Mouse (Mus musculus): ENCODE data around the gene Dmd. TPM values are rescaled to one million over a fixed set of nuclear protein-coding genes. Genes with fewer than 3 reads are reported as not detected.

The Dmd gene
- polyA plus RNA-seq, 1 experiment from 2014 or later: 12.3 TPM

GRCm38 (mm10) chrX:84444638-84445037, 1496.0 kb downstream of the Dmd start:
- Histone ChIP-seq H3K36me3 (ENCODE audit: control insufficient read depth, insufficient read depth, low read length) (no peaks in the 10 kb centered on the region), H3K27me3 (ENCODE audit: control insufficient read depth, insufficient read depth, low read length) (no peaks in the 10 kb centered on the region), H3K27ac (ENCODE audit: low read depth, low read length) (no peak overlapping the region), H3K4me3 (ENCODE audit: low read depth, low read length) (no peak overlapping the region), H3K4me1 (ENCODE audit: control insufficient read depth, insufficient read depth, low read length) (no peaks in the 10 kb centered on the region), H3K9ac (ENCODE audit: low read length) (no peak overlapping the region), H3K9me3 (ENCODE audit: control insufficient read depth, low read length) (no peaks in the 10 kb centered on the region), H3K4me2 (no peak overlapping the region)
- DNase-seq (ENCODE audit: low spot score, missing footprints): no peak
- ATAC-seq (ENCODE audit: low FRiP score): peak; percentile 84

DNA sequence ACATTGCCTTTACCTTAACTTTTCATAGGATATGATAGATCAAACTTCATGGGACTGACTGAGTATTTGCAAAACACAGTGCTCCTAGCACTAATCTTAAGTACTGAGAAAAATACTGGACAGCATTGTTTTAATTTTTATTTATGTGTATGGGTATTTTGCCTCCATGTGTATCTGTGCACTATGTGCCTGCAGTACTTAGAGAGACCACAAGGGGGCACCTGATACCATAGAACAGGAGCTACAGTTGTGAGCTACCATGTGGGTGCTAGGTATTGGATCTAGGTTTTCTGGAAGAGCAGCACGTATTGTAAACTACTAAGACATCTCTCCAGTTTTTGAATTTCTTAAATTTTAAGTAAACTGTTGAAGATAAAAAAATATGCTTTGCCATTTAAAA, 1505.8 kb downstream of the Dmd start:
- Histone ChIP-seq H3K4me2 (no peak overlapping the region), H3K4me3 (ENCODE audit: low read depth, low read length) (no peak overlapping the region), H3K27ac (ENCODE audit: low read depth, low read length) (no peak overlapping the region), H3K4me1 (ENCODE audit: control insufficient read depth, insufficient read depth, low read length) (no peaks in the 10 kb centered on the region), H3K27me3 (ENCODE audit: control insufficient read depth, insufficient read depth, low read length) (no peaks in the 10 kb centered on the region), H3K9ac (ENCODE audit: low read length) (no peak overlapping the region), H3K9me3 (ENCODE audit: control insufficient read depth, low read length) (no peaks in the 10 kb centered on the region), H3K36me3 (ENCODE audit: control insufficient read depth, insufficient read depth, low read length) (no peaks in the 10 kb centered on the region)
- DNase-seq (ENCODE audit: low spot score, missing footprints) (peak; percentile 84), ATAC-seq (ENCODE audit: low FRiP score) (no peak)
- WGBS: 86% methylated on average over 1 of the region's 1 CpGs

GRCm38 (mm10) chrX:84514650-84515366, 1566.1 kb downstream of the Dmd start:
- no peak overlapping the region for H3K27ac ChIP-seq (ENCODE audit: low read depth, low read length)
- H3K27me3 ChIP-seq (ENCODE audit: control insufficient read depth, insufficient read depth, low read length): no peaks in the 10 kb centered on the region
- H3K9me3 ChIP-seq (ENCODE audit: control insufficient read depth, low read length): no peaks in the 10 kb centered on the region
- 70% methylated on average over 3 of the region's 3 CpGs for WGBS
- DNase-seq (ENCODE audit: low spot score, missing footprints): no peak
- H3K4me3 ChIP-seq (ENCODE audit: low read depth, low read length): no peak overlapping the region
- ATAC-seq (ENCODE audit: low FRiP score): 0 out of 2 replicates have a peak, but pooled peaks have one; percentile 14
- no peak overlapping the region for H3K9ac ChIP-seq (ENCODE audit: low read length)
- no peaks in the 10 kb centered on the region for H3K36me3 ChIP-seq (ENCODE audit: control insufficient read depth, insufficient read depth, low read length)
- no peak overlapping the region for H3K4me2 ChIP-seq
- H3K4me1 ChIP-seq (ENCODE audit: control insufficient read depth, insufficient read depth, low read length): no peaks in the 10 kb centered on the region

DNA sequence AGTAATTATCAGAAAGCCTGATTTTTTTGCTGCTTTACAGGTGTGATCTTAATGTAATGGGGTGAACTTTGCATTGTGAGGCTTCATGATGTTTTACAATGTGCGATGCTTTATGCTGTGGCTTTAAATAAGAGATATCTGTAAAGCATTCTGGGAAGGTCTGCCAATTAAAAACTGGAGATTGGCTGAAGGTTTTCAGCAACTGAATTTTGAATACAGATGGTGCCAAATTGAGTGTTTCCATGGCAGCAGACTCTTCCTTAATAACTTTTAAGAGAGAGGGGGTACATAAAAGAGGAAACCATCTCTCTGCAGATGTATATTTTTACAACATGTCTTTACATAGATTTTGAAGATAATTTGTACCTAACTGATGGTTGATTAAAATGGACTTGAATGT, 1603.3 kb downstream of the Dmd start:
- Histone ChIP-seq H3K4me1 (ENCODE audit: control insufficient read depth, insufficient read depth, low read length) (no peaks in the 10 kb centered on the region), H3K27me3 (ENCODE audit: control insufficient read depth, insufficient read depth, low read length) (no peaks in the 10 kb centered on the region), H3K36me3 (ENCODE audit: control insufficient read depth, insufficient read depth, low read length) (no peaks in the 10 kb centered on the region), H3K27ac (ENCODE audit: low read depth, low read length) (no peak overlapping the region), H3K4me3 (ENCODE audit: low read depth, low read length) (no peak overlapping the region), H3K4me2 (no peak overlapping the region), H3K9me3 (ENCODE audit: control insufficient read depth, low read length) (no peaks in the 10 kb centered on the region), H3K9ac (ENCODE audit: low read length) (no peak overlapping the region)
- WGBS: 96% methylated on average over 1 of the region's 1 CpGs
- DNase-seq (ENCODE audit: low spot score, missing footprints) (no peak), ATAC-seq (ENCODE audit: low FRiP score) (no peak)

DNA sequence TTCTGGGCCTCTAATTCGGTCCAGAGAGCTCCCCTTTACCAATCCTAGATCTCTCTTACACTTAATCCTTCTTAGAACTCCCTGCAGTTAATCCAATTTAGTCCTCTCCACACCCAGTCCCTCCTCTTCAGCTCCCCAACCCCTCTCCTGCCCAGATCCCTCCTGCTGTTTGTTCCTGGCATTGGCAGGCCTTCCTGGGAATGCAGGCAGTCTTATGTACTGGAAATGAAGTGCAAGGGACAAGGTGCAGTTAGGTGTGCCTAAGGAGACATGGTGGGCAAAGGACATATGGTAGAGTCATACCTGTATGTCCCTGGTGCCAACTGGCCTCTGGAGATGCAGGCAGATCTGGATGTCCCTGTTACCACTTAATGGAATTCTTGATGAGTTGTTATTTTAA, 1604.8 kb downstream of the Dmd start:
- no peaks in the 10 kb centered on the region for H3K36me3 ChIP-seq (ENCODE audit: control insufficient read depth, insufficient read depth, low read length)
- no peaks in the 10 kb centered on the region for H3K27me3 ChIP-seq (ENCODE audit: control insufficient read depth, insufficient read depth, low read length)
- DNase-seq (ENCODE audit: low spot score, missing footprints): no peak
- no peaks in the 10 kb centered on the region for H3K9me3 ChIP-seq (ENCODE audit: control insufficient read depth, low read length)
- no peaks in the 10 kb centered on the region for H3K4me1 ChIP-seq (ENCODE audit: control insufficient read depth, insufficient read depth, low read length)
- no peak overlapping the region for H3K27ac ChIP-seq (ENCODE audit: low read depth, low read length)
- no peak overlapping the region for H3K9ac ChIP-seq (ENCODE audit: low read length)
- H3K4me2 ChIP-seq: no peak overlapping the region
- 10% methylated on average over 1 of the region's 1 CpGs for WGBS
- no peak overlapping the region for H3K4me3 ChIP-seq (ENCODE audit: low read depth, low read length)
- ATAC-seq (ENCODE audit: low FRiP score): no peak

DNA sequence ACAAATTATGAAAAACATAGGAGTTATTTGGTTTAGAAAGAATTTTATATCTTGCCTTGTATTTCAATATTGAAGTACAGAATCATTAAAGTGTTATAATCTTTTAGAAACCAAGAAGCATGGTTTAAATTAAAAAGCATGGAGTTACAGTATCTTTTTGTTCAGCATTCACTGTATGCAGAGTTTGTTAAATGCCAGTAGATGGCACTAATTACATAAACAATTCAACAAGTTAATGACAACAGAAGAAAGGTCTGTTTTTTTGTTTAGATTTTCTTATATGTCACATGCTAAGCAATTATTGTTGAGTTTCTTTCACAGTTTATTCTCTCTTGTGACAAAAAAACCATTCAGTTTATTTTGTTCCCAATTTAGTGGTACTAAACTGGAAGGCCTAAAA, 1649.8 kb downstream of the Dmd start:
- H3K27ac ChIP-seq (ENCODE audit: low read depth, low read length): no peak overlapping the region
- ATAC-seq (ENCODE audit: low FRiP score) (no peak), DNase-seq (ENCODE audit: low spot score, missing footprints) (no peak)
- no peak overlapping the region for H3K4me3 ChIP-seq (ENCODE audit: low read depth, low read length)
- no peaks in the 10 kb centered on the region for H3K9me3 ChIP-seq (ENCODE audit: control insufficient read depth, low read length)
- no peaks in the 10 kb centered on the region for H3K36me3 ChIP-seq (ENCODE audit: control insufficient read depth, insufficient read depth, low read length)
- H3K27me3 ChIP-seq (ENCODE audit: control insufficient read depth, insufficient read depth, low read length): no peaks in the 10 kb centered on the region
- H3K4me1 ChIP-seq (ENCODE audit: control insufficient read depth, insufficient read depth, low read length): no peaks in the 10 kb centered on the region
- no peak overlapping the region for H3K4me2 ChIP-seq
- H3K9ac ChIP-seq (ENCODE audit: low read length): no peak overlapping the region

GRCm38 (mm10) chrX:84640446-84640845, 1691.8 kb downstream of the Dmd start:
- no peak for ATAC-seq (ENCODE audit: low FRiP score)
- Histone ChIP-seq H3K9ac (ENCODE audit: low read length) (no peak overlapping the region), H3K27ac (ENCODE audit: low read depth, low read length) (no peak overlapping the region), H3K4me2 (no peak overlapping the region), H3K4me3 (ENCODE audit: low read depth, low read length) (no peak overlapping the region), H3K36me3 (ENCODE audit: control insufficient read depth, insufficient read depth, low read length) (no peaks in the 10 kb centered on the region), H3K27me3 (ENCODE audit: control insufficient read depth, insufficient read depth, low read length) (no peaks in the 10 kb centered on the region), H3K9me3 (ENCODE audit: control insufficient read depth, low read length) (no peaks in the 10 kb centered on the region), H3K4me1 (ENCODE audit: control insufficient read depth, insufficient read depth, low read length) (no peaks in the 10 kb centered on the region)
- no peak for DNase-seq (ENCODE audit: low spot score, missing footprints)

DNA sequence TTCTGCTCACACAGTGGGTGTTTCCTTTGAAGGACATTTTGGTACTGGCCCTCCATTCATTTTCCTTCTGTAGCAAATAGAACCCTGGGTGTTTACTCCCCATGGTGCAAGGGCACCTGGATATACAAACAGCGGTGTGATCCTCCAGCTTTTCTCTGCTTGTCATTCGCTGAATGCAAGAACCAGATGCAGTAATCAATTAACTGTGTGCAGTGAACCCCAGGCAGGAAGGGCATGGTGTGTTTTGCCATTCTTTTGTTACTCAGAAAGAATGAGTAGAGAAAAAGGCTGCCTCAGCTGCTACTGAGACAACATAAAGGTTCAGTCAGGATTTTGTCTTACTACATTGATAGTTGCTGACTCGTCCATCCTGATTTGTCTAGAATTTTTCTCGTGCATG, 1799.0 kb downstream of the Dmd start:
- H3K9me3 ChIP-seq (ENCODE audit: control insufficient read depth, low read length): no peaks in the 10 kb centered on the region
- H3K36me3 ChIP-seq (ENCODE audit: control insufficient read depth, insufficient read depth, low read length): no peaks in the 10 kb centered on the region
- 17% methylated on average over 4 of the region's 4 CpGs for WGBS
- H3K9ac ChIP-seq (ENCODE audit: low read length): no peak overlapping the region
- H3K4me2 ChIP-seq: no peak overlapping the region
- DNase-seq (ENCODE audit: low spot score, missing footprints) (no peak), ATAC-seq (ENCODE audit: low FRiP score) (no peak)
- H3K27me3 ChIP-seq (ENCODE audit: control insufficient read depth, insufficient read depth, low read length): no peaks in the 10 kb centered on the region
- no peak overlapping the region for H3K4me3 ChIP-seq (ENCODE audit: low read depth, low read length)
- H3K27ac ChIP-seq (ENCODE audit: low read depth, low read length): no peak overlapping the region
- no peaks in the 10 kb centered on the region for H3K4me1 ChIP-seq (ENCODE audit: control insufficient read depth, insufficient read depth, low read length)

- no peak overlapping the region for H3K4me2 ChIP-seq
- H3K9ac ChIP-seq (ENCODE audit: low read length): no peak overlapping the region
- ATAC-seq (ENCODE audit: low FRiP score): peak; percentile 97
- H3K27ac ChIP-seq (ENCODE audit: low read depth, low read length): no peak overlapping the region
- H3K36me3 ChIP-seq (ENCODE audit: control insufficient read depth, insufficient read depth, low read length): no peaks in the 10 kb centered on the region
- peak; percentile 89 for DNase-seq (ENCODE audit: low spot score, missing footprints)
- H3K4me1 ChIP-seq (ENCODE audit: control insufficient read depth, insufficient read depth, low read length): no peaks in the 10 kb centered on the region
- 27% methylated on average over 3 of the region's 3 CpGs for WGBS
- H3K27me3 ChIP-seq (ENCODE audit: control insufficient read depth, insufficient read depth, low read length): no peaks in the 10 kb centered on the region
- H3K4me3 ChIP-seq (ENCODE audit: low read depth, low read length): no peak overlapping the region
- H3K9me3 ChIP-seq (ENCODE audit: control insufficient read depth, low read length): no peaks in the 10 kb centered on the region
Measured at GRCm38 (mm10) chrX:84860012-84860647, 1911.5 kb downstream of the Dmd start.

Data from midbrain, embryonic 11.5 days (tissue).